Mouse (Mus musculus): ENCODE results near the gene Setd2. TPM values are rescaled to one million over a fixed set of nuclear protein-coding genes. Genes with fewer than 3 reads are reported as not detected.
A peak's percentile ranks its signal among the peaks of the same experiment; 100 is the strongest.

The Setd2 gene
- polyA plus RNA-seq, 1 experiment from 2014 or later = 49.1 TPM

DNA sequence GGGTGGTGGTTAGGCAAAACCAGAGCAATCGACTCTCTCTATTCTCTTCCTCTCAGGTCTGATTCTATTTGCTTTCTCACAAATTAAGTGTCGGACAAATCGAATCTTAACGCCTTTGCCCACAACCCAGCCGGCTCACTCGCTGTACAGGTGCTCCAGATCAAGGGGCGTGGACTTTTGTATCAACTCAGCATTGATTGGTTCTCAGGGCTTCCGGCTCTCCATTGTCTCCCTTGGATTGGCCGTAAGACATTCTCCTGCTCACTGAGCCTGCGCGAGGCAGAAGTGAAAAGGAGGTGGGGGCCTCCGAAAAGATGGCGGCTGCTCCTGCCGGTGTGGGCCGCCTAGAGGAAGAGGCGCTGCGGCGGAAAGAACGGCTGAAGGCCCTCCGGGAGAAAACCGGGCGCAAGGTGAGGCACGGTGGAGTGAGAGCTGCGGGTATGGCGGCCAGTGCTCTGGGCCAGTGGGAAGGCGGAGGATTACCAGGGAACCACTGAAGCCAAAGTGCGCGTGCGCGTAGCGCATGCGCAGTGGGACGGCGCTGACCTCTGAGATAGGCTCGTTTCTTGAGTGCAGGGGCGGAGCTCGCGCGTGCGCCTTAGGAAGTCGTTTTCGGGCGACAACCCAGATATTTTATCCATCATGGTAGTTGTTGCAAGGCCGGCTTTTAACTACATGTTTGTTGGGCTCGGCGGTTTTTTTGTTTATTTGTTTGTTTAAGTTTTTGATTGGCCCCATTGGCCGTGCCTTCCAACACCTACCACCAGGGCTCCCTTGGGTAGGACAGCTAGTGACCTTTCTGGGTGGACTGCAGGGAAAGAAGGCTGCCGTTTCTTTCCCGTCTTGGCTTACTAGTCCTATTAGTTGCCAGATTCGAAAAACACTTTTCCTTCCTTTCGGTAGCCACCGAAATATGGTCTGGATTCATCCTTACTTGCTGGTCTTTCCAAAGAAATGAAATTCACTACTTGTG is 124.1 kb downstream of the Setd2 start, which contains the start of gene Ccdc12:
Gene Ccdc12, plus strand, starts transcription at position 255 of the 973 bp plus-strand sequence.
- no peaks in the 10 kb centered on the region for H3K36me3 ChIP-seq (ENCODE audit: control insufficient read depth, insufficient read depth, low read length)
- peaks cover 26% of the 10 kb centered on the region for H3K4me1 ChIP-seq (ENCODE audit: control insufficient read depth, insufficient read depth, low read length)
- DNase-seq (ENCODE audit: low spot score, missing footprints) = peak; percentile 100
- peak; percentile 95 for ATAC-seq (ENCODE audit: low FRiP score)
- peak within 1 kb of the TSS; percentile 82 for H3K27ac ChIP-seq (ENCODE audit: low read depth, low read length)
- H3K27me3 ChIP-seq (ENCODE audit: control insufficient read depth, insufficient read depth, low read length) = peaks cover 9% of the 10 kb centered on the region
- WGBS = under 1% methylated on average over 52 of the region's 52 CpGs
- no peaks in the 10 kb centered on the region for H3K9me3 ChIP-seq (ENCODE audit: control insufficient read depth, low read length)
- H3K4me2 ChIP-seq = peak within 1 kb of the TSS; percentile 76
- H3K4me3 ChIP-seq (ENCODE audit: low read depth, low read length) = peak within 1 kb of the TSS; percentile 75
- peak within 1 kb of the TSS; percentile 88 for H3K9ac ChIP-seq (ENCODE audit: low read length)

- Histone ChIP-seq H3K4me2 (peak overlapping the region; percentile 76), H3K27ac (ENCODE audit: low read depth, low read length) (no peak overlapping the region), H3K4me3 (ENCODE audit: low read depth, low read length) (peak overlapping the region; percentile 75), H3K9ac (ENCODE audit: low read length) (peak overlapping the region; percentile 88), H3K27me3 (ENCODE audit: control insufficient read depth, insufficient read depth, low read length) (peaks cover 4% of the 10 kb centered on the region), H3K36me3 (ENCODE audit: control insufficient read depth, insufficient read depth, low read length) (no peaks in the 10 kb centered on the region), H3K9me3 (ENCODE audit: control insufficient read depth, low read length) (no peaks in the 10 kb centered on the region), H3K4me1 (ENCODE audit: control insufficient read depth, insufficient read depth, low read length) (peaks cover 26% of the 10 kb centered on the region)
- ATAC-seq (ENCODE audit: low FRiP score) (no peak), DNase-seq (ENCODE audit: low spot score, missing footprints) (peak; percentile 81)
- WGBS = 81% methylated on average over 13 of the region's 13 CpGs
These were observed 125.2 kb downstream of the Setd2 start for GRCm38 (mm10) chr9:110657474-110658078.

GRCm38 (mm10) chr9:110659521-110659920 is 127.1 kb downstream of the Setd2 start:
- H3K27ac ChIP-seq (ENCODE audit: low read depth, low read length) = no peak overlapping the region
- H3K36me3 ChIP-seq (ENCODE audit: control insufficient read depth, insufficient read depth, low read length) = no peaks in the 10 kb centered on the region
- DNase-seq (ENCODE audit: low spot score, missing footprints) = peak; percentile 14
- H3K4me3 ChIP-seq (ENCODE audit: low read depth, low read length) = no peak overlapping the region
- 92% methylated on average over 12 of the region's 12 CpGs for WGBS
- ATAC-seq (ENCODE audit: low FRiP score) = no peak
- no peak overlapping the region for H3K9ac ChIP-seq (ENCODE audit: low read length)
- H3K9me3 ChIP-seq (ENCODE audit: control insufficient read depth, low read length) = no peaks in the 10 kb centered on the region
- peaks cover 17% of the 10 kb centered on the region for H3K4me1 ChIP-seq (ENCODE audit: control insufficient read depth, insufficient read depth, low read length)
- no peaks in the 10 kb centered on the region for H3K27me3 ChIP-seq (ENCODE audit: control insufficient read depth, insufficient read depth, low read length)
- no peak overlapping the region for H3K4me2 ChIP-seq

DNA sequence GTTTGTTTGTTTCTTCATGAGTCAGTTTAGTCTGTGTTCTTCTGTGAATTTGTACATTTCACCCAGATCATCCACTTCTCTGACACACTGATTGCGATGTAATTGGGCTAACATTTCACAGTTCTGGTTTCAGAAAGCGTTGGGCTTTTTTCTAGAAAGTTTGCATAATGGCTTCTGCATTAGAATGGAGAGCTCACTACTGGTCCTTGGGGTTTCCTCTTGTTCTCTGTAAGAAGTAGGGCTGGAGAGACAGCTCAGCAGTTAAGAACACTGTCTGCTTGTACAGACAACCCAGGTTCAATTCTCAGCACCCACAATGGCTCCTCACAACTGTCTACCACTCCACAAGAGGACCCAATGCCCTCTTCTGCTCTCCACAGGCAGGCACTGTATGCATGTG is 127.8 kb downstream of the Setd2 start:
- Histone ChIP-seq H3K9ac (ENCODE audit: low read length) (no peak overlapping the region), H3K4me2 (no peak overlapping the region), H3K27ac (ENCODE audit: low read depth, low read length) (no peak overlapping the region), H3K4me3 (ENCODE audit: low read depth, low read length) (no peak overlapping the region), H3K27me3 (ENCODE audit: control insufficient read depth, insufficient read depth, low read length) (no peaks in the 10 kb centered on the region), H3K36me3 (ENCODE audit: control insufficient read depth, insufficient read depth, low read length) (no peaks in the 10 kb centered on the region), H3K9me3 (ENCODE audit: control insufficient read depth, low read length) (no peaks in the 10 kb centered on the region), H3K4me1 (ENCODE audit: control insufficient read depth, insufficient read depth, low read length) (peaks cover 14% of the 10 kb centered on the region)
- 84% methylated on average over 2 of the region's 2 CpGs for WGBS
- ATAC-seq (ENCODE audit: low FRiP score) = no peak
- peak; percentile 19 for DNase-seq (ENCODE audit: low spot score, missing footprints)

DNA sequence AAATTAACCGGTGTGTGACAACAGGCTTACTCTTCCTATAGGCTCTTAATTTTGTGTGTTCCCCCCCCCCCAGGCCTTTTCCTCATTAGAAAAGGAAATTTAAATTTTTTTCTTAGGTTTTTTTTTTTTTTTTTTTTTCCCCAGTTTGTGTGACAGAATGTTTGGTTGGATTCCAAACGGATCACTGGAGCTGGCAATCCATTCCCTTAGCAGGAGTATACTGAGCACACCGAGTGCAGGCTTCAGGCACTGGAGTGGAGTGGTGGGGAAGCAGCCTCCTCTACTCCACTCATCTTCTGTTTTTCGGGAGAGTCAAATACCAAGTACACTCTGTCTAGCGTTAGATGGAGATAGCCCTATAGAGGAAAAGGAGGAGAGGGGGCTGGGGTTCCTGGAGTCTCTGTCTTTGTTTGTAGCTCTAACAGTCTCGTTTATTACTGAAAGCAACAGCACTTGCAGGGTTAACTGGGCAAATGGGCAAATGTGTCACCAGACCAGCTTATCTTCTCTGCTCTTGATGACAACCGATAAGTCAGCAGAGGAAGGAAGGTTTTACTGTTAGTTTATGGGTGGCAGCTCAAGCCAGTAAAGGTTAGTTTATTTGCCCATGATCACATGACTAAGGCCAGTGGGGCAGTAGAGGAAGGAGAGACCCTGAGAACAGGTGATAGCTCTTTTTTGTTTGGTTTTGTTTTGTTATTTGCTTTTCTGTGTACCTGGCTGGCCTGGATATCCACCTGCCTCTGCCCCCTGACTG is 128.6 kb downstream of the Setd2 start:
- H3K27me3 ChIP-seq (ENCODE audit: control insufficient read depth, insufficient read depth, low read length) = no peaks in the 10 kb centered on the region
- ATAC-seq (ENCODE audit: low FRiP score) (no peak), DNase-seq (ENCODE audit: low spot score, missing footprints) (peak; percentile 44)
- 89% methylated on average over 7 of the region's 7 CpGs for WGBS
- H3K4me1 ChIP-seq (ENCODE audit: control insufficient read depth, insufficient read depth, low read length) = peaks cover 14% of the 10 kb centered on the region
- no peak overlapping the region for H3K4me3 ChIP-seq (ENCODE audit: low read depth, low read length)
- no peak overlapping the region for H3K9ac ChIP-seq (ENCODE audit: low read length)
- no peak overlapping the region for H3K27ac ChIP-seq (ENCODE audit: low read depth, low read length)
- H3K4me2 ChIP-seq = no peak overlapping the region
- no peaks in the 10 kb centered on the region for H3K36me3 ChIP-seq (ENCODE audit: control insufficient read depth, insufficient read depth, low read length)
- H3K9me3 ChIP-seq (ENCODE audit: control insufficient read depth, low read length) = no peaks in the 10 kb centered on the region

- Histone ChIP-seq H3K27ac (ENCODE audit: low read depth, low read length) (no peak overlapping the region), H3K9me3 (ENCODE audit: control insufficient read depth, low read length) (no peaks in the 10 kb centered on the region), H3K9ac (ENCODE audit: low read length) (no peak overlapping the region), H3K36me3 (ENCODE audit: control insufficient read depth, insufficient read depth, low read length) (no peaks in the 10 kb centered on the region), H3K4me3 (ENCODE audit: low read depth, low read length) (no peak overlapping the region), H3K4me1 (ENCODE audit: control insufficient read depth, insufficient read depth, low read length) (peaks cover 12% of the 10 kb centered on the region), H3K27me3 (ENCODE audit: control insufficient read depth, insufficient read depth, low read length) (no peaks in the 10 kb centered on the region), H3K4me2 (no peak overlapping the region)
- 84% methylated on average over 1 of the region's 1 CpGs for WGBS
- ATAC-seq (ENCODE audit: low FRiP score) (no peak), DNase-seq (ENCODE audit: low spot score, missing footprints) (peak; percentile 14)
These were observed 130.4 kb downstream of the Setd2 start for GRCm38 (mm10) chr9:110662844-110663243.

- ATAC-seq (ENCODE audit: low FRiP score) = no peak
- Histone ChIP-seq H3K4me3 (ENCODE audit: low read depth, low read length) (no peak overlapping the region), H3K27me3 (ENCODE audit: control insufficient read depth, insufficient read depth, low read length) (no peaks in the 10 kb centered on the region), H3K4me2 (no peak overlapping the region), H3K27ac (ENCODE audit: low read depth, low read length) (no peak overlapping the region), H3K36me3 (ENCODE audit: control insufficient read depth, insufficient read depth, low read length) (no peaks in the 10 kb centered on the region), H3K9ac (ENCODE audit: low read length) (no peak overlapping the region), H3K4me1 (ENCODE audit: control insufficient read depth, insufficient read depth, low read length) (peaks cover 10% of the 10 kb centered on the region), H3K9me3 (ENCODE audit: control insufficient read depth, low read length) (no peaks in the 10 kb centered on the region)
- WGBS = 30% methylated on average over 4 of the region's 4 CpGs
- peak; percentile 78 for DNase-seq (ENCODE audit: low spot score, missing footprints)
These were observed 133.5 kb downstream of the Setd2 start for GRCm38 (mm10) chr9:110665912-110666311.

- 37% methylated on average over 8 of the region's 8 CpGs for WGBS
- Histone ChIP-seq H3K4me3 (ENCODE audit: low read depth, low read length) (no peak overlapping the region), H3K9me3 (ENCODE audit: control insufficient read depth, low read length) (no peaks in the 10 kb centered on the region), H3K36me3 (ENCODE audit: control insufficient read depth, insufficient read depth, low read length) (no peaks in the 10 kb centered on the region), H3K27ac (ENCODE audit: low read depth, low read length) (no peak overlapping the region), H3K4me2 (no peak overlapping the region), H3K27me3 (ENCODE audit: control insufficient read depth, insufficient read depth, low read length) (no peaks in the 10 kb centered on the region), H3K9ac (ENCODE audit: low read length) (no peak overlapping the region), H3K4me1 (ENCODE audit: control insufficient read depth, insufficient read depth, low read length) (peaks cover 10% of the 10 kb centered on the region)
- DNase-seq (ENCODE audit: low spot score, missing footprints) (peak; percentile 78), ATAC-seq (ENCODE audit: low FRiP score) (no peak)
These were observed 134.0 kb downstream of the Setd2 start for GRCm38 (mm10) chr9:110666374-110666773.
